Comparison of ENCODE assay signal across 25 mouse cellular contexts in the genomic region with DNA sequence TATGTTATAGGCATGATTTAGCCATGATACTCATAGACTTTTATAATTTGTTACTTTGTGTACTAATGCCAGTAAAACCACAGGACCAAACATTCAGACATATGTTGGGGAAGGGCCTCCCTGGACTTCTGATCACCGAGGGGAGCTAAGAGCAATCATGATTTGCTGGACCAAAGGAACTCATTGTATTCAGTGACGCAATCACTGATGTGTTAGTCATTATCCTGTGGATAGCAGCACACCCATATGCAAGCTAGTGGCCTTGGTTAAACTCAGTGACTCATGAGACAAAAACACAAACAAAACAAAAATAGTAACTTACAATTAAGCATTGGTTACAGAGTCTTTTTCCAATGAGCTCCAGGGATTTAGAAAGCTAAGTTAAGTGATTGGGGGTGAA.
DNase-seq lines count a peak whose midpoint lies in the region; TF ChIP-seq lines count a peak whose summit lies in the region.
"Had no signal": no experiment of that assay in that cellular context is flagged by ENCODE, and none has a peak within 500 bp of the region (broad histone marks: within the 10 kb centered on the region; RNA-seq: fewer than 3 reads in every experiment).

No protein-coding gene starts in this region.

- no peak overlapping the region for H3K4me3 ChIP-seq in C2C12 (ENCODE audit: insufficient read depth, poor library complexity, severe bottlenecking)
- H3K4me3 ChIP-seq: embryonic facial prominence, embryonic 10.5 days; embryonic facial prominence, embryonic 13.5 days; erythroblast, embryonic 14.5 days; forebrain, embryonic 10.5 days; forebrain, embryonic 13.5 days; hindbrain, embryonic 10.5 days; hindbrain, embryonic 13.5 days; intestine, embryonic 15.5 days had no signal

- intact Hi-C loops in gastrocnemius, postnatal 14 days (cut with DNase I; ENCODE audit: low total_unique reads): no loop called here
- intact Hi-C loops in heart, postnatal 14 days (cut with DNase I): no loop called here

- no peaks in the 10 kb centered on the region for H3K79me2 ChIP-seq in C2C12 (ENCODE audit: control insufficient read depth, insufficient read depth)

- H3K27me3 ChIP-seq in C2C12 (ENCODE audit: control insufficient read depth, insufficient read depth, insufficient read length): no peaks in the 10 kb centered on the region
- H3K27me3 ChIP-seq: embryonic facial prominence, embryonic 13.5 days; forebrain, embryonic 13.5 days; hindbrain, embryonic 13.5 days; intestine, embryonic 15.5 days had no signal

- no peaks in the 10 kb centered on the region for H3K79me3 ChIP-seq in C2C12 (ENCODE audit: low read depth)

- no peak overlapping the region for H3ac ChIP-seq in C2C12 (ENCODE audit: control insufficient read depth, insufficient read length, low read depth)

- H3K36me3 ChIP-seq in C2C12 (ENCODE audit: control insufficient read depth, insufficient read depth): no peaks in the 10 kb centered on the region
- H3K36me3 ChIP-seq: embryonic facial prominence, embryonic 10.5 days; embryonic facial prominence, embryonic 13.5 days; forebrain, embryonic 10.5 days; hindbrain, embryonic 10.5 days; hindbrain, embryonic 13.5 days; intestine, embryonic 15.5 days had no signal

- DNase-seq in adrenal gland, adult 2 months: peak; percentile 2
- DNase-seq in adrenal gland, postnatal 10 days: no peak
- DNase-seq in brain, adult 2 months (ENCODE audit: low read depth, low spot score): peak; percentile 47
- no peak for DNase-seq in gastrocnemius, postnatal 14 days
- no peak for DNase-seq in ovary, adult 18-20 months (ENCODE audit: low spot score)
- no peak for DNase-seq in heart, postnatal 14 days
- DNase-seq: adrenal gland, adult 8-10 months; adrenal gland, postnatal 36 days; cerebellum, adult 11 months; cerebellum, adult 2 months; cerebellum, adult 9-11 months; cerebellum, postnatal 36 days; embryo, embryonic 11 days; gastrocnemius, postnatal 10 days; heart, adult 11 months; heart, postnatal 36 days had no signal

- TF ChIP-seq CTCF in C2C12 (IDR thresholded peaks at IDR 0.05; ENCODE audit: control insufficient read depth, insufficient read depth, insufficient read length): no peak

TF ChIP-seq in C2C12, 6 proteins besides CTCF, POLR2A, EP300 and RAD21:
- TF ChIP-seq CEBPB (IDR thresholded peaks at IDR 0.05; ENCODE audit: low read depth) (peak; percentile 53), USF1 (IDR thresholded peaks at IDR 0.05; ENCODE audit: low read depth) (no peak), FOSL1 (IDR thresholded peaks at IDR 0.05; ENCODE audit: insufficient read depth, low read length, poor library complexity, severe bottlenecking) (no peak), MAX (IDR thresholded peaks at IDR 0.05) (no peak), MYOD1 (IDR thresholded peaks at IDR 0.05; ENCODE audit: control insufficient read depth, insufficient read length, low read depth) (no peak), MYOG (IDR thresholded peaks at IDR 0.05; ENCODE audit: control insufficient read depth, extremely low read depth, insufficient read length) (no peak)

Comparison
In these comparisons a context has a peak if more than half of its experiments do, and no peak if none do; other contexts are left out.
1. DNase-seq: peak in adrenal gland, adult 2 months (single experiment) and brain, adult 2 months (single experiment); none in adrenal gland, postnatal 10 days (single experiment), gastrocnemius, postnatal 14 days (single experiment), ovary, adult 18-20 months (single experiment) and heart, postnatal 14 days (0 of 2).